Mouse (Mus musculus) heart, postnatal 25 days (tissue): ENCODE data around the gene Atp2b4. TPM values are rescaled to one million over a fixed set of nuclear protein-coding genes. Genes with fewer than 3 reads are reported as not detected.
A peak's percentile ranks its signal among the peaks of the same experiment; 100 is the strongest.
"Not testable (repeated sequence)": the region's sequence is repeated elsewhere in the genome, so short reads cannot be mapped to it uniquely, and the experiment has no call there.

ENCODE experiments used
- DNase-seq: peaks from one replicate; pipeline ENCODE4 v3.0.0; 2022; ENCODE audit warnings: low spot score
- intact Hi-C: fragments of 180-260 bp; cut with DNase I; formaldehyde crosslinking; loops from one replicate; pipeline ENCODE4 v1.15.1; 2025
- total RNA-seq, 2 experiments: library from RNA; stranded (reverse); gene quantifications; 2 replicates each; pipeline ENCODE4 v1.2.3; 2021

Atp2b4 gene
- total RNA-seq, 2 experiments from 2014 or later: 20.5 to 24.0 TPM

DNA sequence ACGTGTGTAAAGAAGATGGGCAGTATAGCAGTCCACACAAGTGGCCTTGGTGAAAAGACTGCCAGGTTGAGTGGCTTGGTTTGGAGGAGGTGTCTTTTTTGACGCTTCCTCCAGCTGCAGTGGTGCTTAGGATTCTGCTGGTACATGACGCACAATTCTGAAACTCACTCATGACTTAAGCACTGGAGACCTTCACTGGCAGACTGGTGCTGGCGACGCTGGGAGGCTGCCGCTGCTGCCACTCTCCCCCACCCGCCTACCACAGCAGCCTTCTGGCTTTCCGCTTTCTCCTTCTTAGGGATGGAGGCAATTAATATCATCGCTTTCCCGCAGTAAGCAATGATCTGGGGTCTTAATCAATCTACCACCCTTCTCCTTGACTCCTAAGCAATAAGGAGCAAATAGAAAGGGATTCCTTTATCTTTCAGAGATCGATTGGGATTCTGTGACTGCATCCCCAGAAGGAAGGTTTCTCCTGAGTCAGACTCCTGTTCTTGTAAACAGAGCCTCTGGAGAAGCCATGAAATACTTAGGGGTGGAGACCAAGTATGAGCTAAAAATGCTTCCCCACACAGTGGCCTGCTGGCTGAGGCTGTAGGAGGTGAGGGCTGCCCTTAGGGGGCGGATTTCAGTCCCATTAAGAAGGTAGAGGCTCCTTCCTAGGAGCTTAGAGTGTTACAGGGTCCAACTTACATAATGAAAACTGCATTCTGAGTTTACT, 88.4 kb downstream of the Atp2b4 start:
- DNase-seq: no peak
- intact Hi-C loops: no loop called here

GRCm38 (mm10) chr1:133711376-133711775, 89.5 kb downstream of the Atp2b4 start:
- DNase-seq: no peak
- intact Hi-C loops: no loop called here

- DNase-seq: no peak
- intact Hi-C loops: no loop called here
These were observed 89.9 kb downstream of the Atp2b4 start for GRCm38 (mm10) chr1:133710895-133711294.

- DNase-seq: no peak
- intact Hi-C loops: no loop called here
These were observed 91.5 kb downstream of the Atp2b4 start for GRCm38 (mm10) chr1:133709292-133709691.

GRCm38 (mm10) chr1:133701824-133702223, 99.0 kb downstream of the Atp2b4 start:
- DNase-seq, intact Hi-C loops: not testable (repeated sequence)

DNA sequence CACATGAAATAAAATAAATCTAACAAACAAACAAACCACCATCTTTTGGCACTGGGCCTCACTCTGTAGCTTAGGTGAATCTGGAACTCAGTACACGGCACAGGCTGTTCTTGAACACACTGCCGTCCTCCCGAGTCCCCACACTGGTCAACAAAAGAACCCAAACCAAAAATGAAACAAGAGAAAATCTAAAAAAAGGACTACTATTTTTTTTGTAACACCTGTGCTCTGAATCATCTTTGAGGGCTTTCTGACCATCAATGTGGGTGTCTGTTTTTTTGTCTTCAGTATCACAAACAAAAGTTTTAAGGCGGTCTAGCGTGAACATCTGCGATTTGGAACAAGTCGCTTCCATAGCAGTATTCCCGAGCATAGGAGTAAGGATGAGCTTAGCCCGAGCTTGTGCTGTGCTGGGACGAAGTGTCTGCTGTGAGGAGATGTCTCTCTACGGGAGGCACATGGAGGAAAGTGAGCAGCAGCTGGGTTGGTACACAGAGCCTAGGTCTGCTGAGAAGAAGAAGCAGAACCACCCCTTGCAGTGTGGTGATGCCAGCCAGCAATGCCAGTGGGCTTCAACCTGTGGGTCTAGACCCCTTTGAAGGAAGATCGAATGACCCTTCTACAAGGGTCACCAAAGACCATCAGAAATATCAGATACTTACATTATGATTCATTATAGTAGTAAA, 102.8 kb downstream of the Atp2b4 start:
- no peak for DNase-seq
- intact Hi-C loops: no loop called here

DNA sequence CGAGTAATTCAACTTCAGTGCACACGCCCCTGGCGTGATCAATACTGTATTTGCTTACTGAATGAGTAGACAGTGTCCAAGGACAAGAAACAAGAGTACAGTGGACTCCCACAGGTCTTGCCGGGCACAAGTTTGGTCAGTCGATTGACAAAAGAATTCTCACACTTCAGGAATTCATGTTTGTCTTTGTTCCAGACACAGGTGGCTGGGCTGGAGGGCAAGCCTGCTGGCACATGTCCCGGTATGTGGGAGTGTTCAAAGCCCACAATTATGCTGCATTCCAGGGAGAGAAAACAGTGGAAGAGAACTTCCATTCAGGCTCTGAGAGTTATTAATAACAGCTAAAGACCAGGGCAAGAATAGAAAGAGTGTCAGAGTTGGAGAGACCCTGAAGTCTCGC, 104.9 kb downstream of the Atp2b4 start:
- intact Hi-C loops: no loop called here

DNA sequence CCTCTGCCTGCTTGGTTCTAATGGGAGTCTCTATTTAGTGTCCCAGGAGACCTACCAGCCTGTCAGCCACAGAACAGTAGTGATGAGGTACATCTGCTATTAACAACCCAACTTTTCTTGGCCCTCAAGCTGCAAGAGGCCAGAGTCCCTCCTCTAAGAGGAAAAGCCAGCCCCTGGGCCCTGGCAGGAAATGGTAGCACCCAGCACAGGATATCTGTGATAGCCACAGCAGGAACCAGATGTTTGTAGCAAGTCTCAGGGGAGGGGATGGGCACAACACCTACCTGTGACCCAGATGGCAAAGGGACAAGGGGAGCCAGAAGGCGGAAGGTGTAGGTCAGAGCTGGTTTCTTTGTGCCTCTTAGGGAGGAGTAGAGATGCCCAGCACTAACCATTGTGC, 106.0 kb downstream of the Atp2b4 start:
- peak; percentile 42 for DNase-seq
- intact Hi-C loops: no loop called here

More for the DNA sequence above, 104.9 kb downstream of the Atp2b4 start:
- no peak for DNase-seq

GRCm38 (mm10) chr1:133694301-133694700, 106.5 kb downstream of the Atp2b4 start:
- no peak for DNase-seq
- intact Hi-C loops: no loop called here

DNA sequence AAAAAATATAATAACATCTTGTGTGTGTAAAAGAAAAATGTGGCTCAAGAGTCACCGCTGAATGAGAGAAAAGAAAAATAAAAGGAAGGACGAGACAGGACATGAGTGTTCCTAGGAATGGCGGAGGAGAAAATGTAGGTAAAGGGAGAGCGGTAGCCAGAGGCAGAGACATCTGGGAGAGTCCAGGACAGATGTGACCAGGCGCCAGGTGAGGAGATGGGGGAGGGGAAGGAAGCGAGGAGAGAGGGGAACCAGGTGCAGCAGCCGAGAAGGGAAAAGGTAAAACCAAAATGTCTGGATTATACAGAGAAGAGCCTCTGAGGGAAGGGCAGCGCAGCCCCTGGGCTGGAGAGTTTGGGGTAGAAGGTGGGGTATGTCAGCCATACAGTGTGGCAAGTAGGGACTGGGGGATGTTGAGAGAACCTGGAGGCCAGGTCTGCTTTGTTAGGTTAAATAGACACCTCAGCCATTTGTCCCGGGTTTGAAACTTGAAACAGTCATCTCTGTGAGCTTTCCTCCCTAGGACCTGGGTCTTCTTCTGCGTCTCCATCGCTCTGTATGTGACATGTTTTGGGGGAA, 107.2 kb downstream of the Atp2b4 start:
- intact Hi-C loops: no loop called here
- DNase-seq: no peak

DNA sequence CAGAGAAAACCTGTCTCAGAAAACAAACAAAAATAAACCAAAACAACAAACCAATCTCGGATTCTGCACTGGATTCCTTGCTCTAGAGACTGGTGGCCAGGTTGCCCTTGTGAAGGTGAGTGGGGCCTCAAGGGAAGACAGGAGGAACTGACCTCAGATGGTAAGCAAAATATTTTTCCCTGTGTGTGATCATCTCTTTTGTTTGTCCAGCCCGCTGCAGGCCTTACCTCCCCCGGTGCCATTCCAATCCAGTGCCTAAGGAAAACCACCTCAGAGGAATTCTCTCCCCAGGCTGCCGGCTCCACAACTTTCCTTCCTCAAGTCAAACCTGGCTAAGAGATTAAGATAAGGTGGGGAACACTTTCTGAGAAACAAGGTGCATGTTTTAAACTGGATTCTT, 108.6 kb downstream of the Atp2b4 start:
- no peak for DNase-seq
- intact Hi-C loops: no loop called here

GRCm38 (mm10) chr1:133691046-133691445, 109.8 kb downstream of the Atp2b4 start:
- DNase-seq: no peak
- intact Hi-C loops: no loop called here

GRCm38 (mm10) chr1:133689897-133690296, 110.9 kb downstream of the Atp2b4 start, which contains the start of gene Lax1:
TSS of gene Lax1 (minus strand) at chr1:133690108.
- no peak for DNase-seq
- intact Hi-C loops: no loop called here

- no peak for DNase-seq
These were observed 112.5 kb downstream of the Atp2b4 start for GRCm38 (mm10) chr1:133688301-133688700.

GRCm38 (mm10) chr1:133685749-133686519, 114.9 kb downstream of the Atp2b4 start:
- intact Hi-C loops: no loop called here
- peak; percentile 74 for DNase-seq

More at GRCm38 (mm10) chr1:133688301-133688700, 112.5 kb downstream of the Atp2b4 start:
- intact Hi-C loops: no loop called here

DNA sequence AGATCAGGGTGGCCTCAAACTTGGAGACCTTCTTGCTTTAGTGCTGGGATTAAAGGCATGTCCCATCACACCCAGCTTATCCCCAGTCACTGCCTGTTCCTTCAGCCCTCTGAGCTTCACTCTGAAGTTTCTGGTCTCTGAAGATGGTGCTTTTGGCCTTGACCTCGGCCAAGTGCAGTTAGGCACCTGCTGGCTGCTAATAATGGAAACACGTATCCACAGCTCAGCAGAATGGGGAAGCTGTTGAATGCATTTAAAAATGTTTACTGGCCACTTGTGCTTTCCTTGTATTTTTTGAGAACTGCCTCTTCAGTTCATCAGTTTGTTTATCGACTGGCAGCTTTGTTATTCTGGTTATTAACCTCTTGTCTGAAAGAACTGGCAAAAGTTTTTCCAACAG, 129.0 kb downstream of the Atp2b4 start:
- DNase-seq: no peak
- intact Hi-C loops: no loop called here

- no peak for DNase-seq
- intact Hi-C loops: no loop called here
These were observed 129.6 kb downstream of the Atp2b4 start for GRCm38 (mm10) chr1:133671266-133671665.

DNA sequence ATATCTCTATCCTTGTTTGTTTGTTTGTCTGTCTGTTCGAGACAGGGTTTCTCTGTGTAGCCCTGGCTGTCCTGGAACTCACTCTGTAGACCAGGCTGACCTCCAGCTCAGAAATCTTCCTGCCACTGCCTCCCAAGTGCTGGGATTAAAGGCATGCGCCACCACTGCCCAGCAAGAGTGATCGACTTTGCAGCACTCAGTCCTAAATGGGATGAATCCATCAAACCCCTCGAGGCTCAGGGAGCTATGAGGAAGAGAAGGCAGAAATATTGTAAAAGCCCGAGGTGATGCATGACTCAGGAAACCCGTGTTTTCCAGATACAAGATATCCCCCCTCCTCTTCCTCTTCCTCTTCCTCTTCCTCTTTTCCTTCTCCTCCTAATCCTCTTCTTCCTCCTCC, 130.1 kb downstream of the Atp2b4 start:
- no peak for DNase-seq
- intact Hi-C loops: no loop called here

GRCm38 (mm10) chr1:133670190-133670589, 130.7 kb downstream of the Atp2b4 start:
- DNase-seq: no peak
- intact Hi-C loops: no loop called here

GRCm38 (mm10) chr1:133668618-133669017, 132.2 kb downstream of the Atp2b4 start:
- intact Hi-C loops: no loop called here
- no peak for DNase-seq
